Comparison of ENCODE assay signal across 8 mouse cellular contexts in the genomic region with DNA sequence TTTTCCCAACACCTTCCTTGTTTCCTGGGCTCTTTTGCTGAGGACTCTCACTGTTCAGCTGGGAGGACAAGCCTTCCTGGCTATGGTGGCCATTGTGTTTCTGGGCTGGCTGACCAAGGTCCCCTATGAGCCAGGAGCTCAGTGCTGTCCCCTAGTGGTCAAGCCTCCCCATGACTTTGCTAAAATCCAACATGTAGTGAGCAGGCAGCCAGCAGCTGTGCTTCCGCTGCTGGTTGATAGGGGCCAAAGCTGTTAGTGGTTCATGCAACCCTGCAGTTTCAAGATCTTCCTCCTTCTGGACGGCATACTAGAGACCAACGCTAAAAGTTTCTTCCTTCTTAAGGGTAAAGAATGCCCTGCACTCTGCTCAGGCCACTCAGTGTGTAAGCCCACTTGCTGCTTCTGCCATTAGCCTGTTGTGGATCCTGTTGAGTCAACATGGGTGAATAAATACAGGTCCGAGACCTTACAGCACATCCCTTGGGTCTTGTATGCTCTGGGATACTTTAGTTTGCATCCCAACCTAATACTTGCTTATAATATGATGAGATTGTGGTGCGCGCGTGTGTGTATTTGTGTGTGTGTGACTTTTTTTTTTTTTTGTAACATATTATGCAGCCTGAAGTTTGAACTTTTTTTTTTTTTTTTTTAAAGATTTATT. TPM values are rescaled to one million over a fixed set of nuclear protein-coding genes. Genes with fewer than 3 reads are reported as not detected.
DNase-seq lines count a peak whose midpoint lies in the region; ATAC-seq and TF ChIP-seq lines count a peak whose summit lies in the region.

No protein-coding gene starts in this region.

- no peak overlapping the region for H3K27ac ChIP-seq in forebrain, postnatal 0 days (ENCODE audit: low read depth, low read length)

- 0 out of 2 replicates have a peak, but pooled peaks cover 5% of the 10 kb centered on the region for H3K4me1 ChIP-seq in forebrain, postnatal 0 days (ENCODE audit: insufficient read depth)

- no peaks in the 10 kb centered on the region for H3K27me3 ChIP-seq in forebrain, postnatal 0 days (ENCODE audit: insufficient read depth, low read length)

- H3K4me2 ChIP-seq in forebrain, postnatal 0 days (ENCODE audit: low read depth): 0 out of 2 replicates have a peak overlapping the region, but pooled peaks have one; percentile 3

- peak; percentile 94 for TF ChIP-seq CTCF in forebrain, postnatal 0 days (IDR thresholded peaks at IDR 0.05; ENCODE audit: low read depth)

- ATAC-seq in forebrain, postnatal 0 days: no peak
- peak; percentile 68 to 72 for ATAC-seq in hematopoietic stem cell, adult 5-6 weeks (replicated peaks in 1 of 2; ENCODE audit: insufficient read depth in 1 of 2, low FRiP score in 2 of 2, low TSS enrichment in 1 of 2, low read depth in 1 of 2, poor library complexity in 2 of 2, severe bottlenecking in 2 of 2)

- H3K36me3 ChIP-seq in forebrain, postnatal 0 days (ENCODE audit: insufficient read depth): no peaks in the 10 kb centered on the region

- DNase-seq in MEL-GATA-1-ER (ENCODE audit: extremely low read depth, low read depth): peak; percentile 92
- DNase-seq in c-Kit-positive CD71-negative TER-119-negative erythroid progenitor cells, embryonic 14.5 days (ENCODE audit: low read depth): peak; percentile 93
- DNase-seq in forebrain, postnatal 0 days: peak; percentile 83
- peak; percentile 92 to 95 for DNase-seq in layer of hippocampus, postnatal 10 days (ENCODE audit: low spot score in 2 of 2)
- DNase-seq in lung, postnatal 10 days: peak; percentile 96
- peak; percentile 74 for DNase-seq in retina, adult 2 months (ENCODE audit: low read depth, low spot score)
- DNase-seq in thymus, postnatal 4 days: peak; percentile 91

- 32% methylated on average over 7 of the region's 7 CpGs for WGBS in forebrain, postnatal 0 days

- no peaks in the 10 kb centered on the region for H3K9me3 ChIP-seq in forebrain, postnatal 0 days (ENCODE audit: low read length)

- no peak overlapping the region for H3K4me3 ChIP-seq in forebrain, postnatal 0 days (ENCODE audit: low read depth, low read length)

- H3K9ac ChIP-seq in forebrain, postnatal 0 days: no peak overlapping the region

RNA-seq across cellular contexts. Expression of gene Klrb1b, which starts 19.3 kb away (rescaled TPM):
- not detected in 2 replicates for total RNA-seq in forebrain, postnatal 0 days (2014; rRNA removed)
- not detected in 2 replicates for polyA plus RNA-seq in forebrain, postnatal 0 days (2015; fragmentation: Nextera tagmentation; extraction: Ambion mirVana)
- total RNA-seq in hematopoietic stem cell, adult 5-6 weeks (2017): 0.20 and 1.1 TPM in 2 replicates
- not detected for total RNA-seq in layer of hippocampus, postnatal 10 days (2021)

RNA-seq across cellular contexts. Expression of gene Gm44511, which starts 19.3 kb away (rescaled TPM):
- not detected in 2 replicates for total RNA-seq in forebrain, postnatal 0 days (2014; rRNA removed)
- polyA plus RNA-seq in forebrain, postnatal 0 days (2015; fragmentation: Nextera tagmentation; extraction: Ambion mirVana): not detected in 2 replicates
- total RNA-seq in hematopoietic stem cell, adult 5-6 weeks (2017): 1.1 TPM in 1 of 2 replicates, not detected in the other
- total RNA-seq in layer of hippocampus, postnatal 10 days (2021): not detected

RNA-seq across cellular contexts. Expression of gene Clec2i, which starts 41.9 kb away (rescaled TPM):
- total RNA-seq in forebrain, postnatal 0 days (2014; rRNA removed): not detected in 2 replicates
- 0.11 TPM in 1 of 2 replicates, not detected in the other for polyA plus RNA-seq in forebrain, postnatal 0 days (2015; fragmentation: Nextera tagmentation; extraction: Ambion mirVana)
- 17.0 and 22.4 TPM in 2 replicates for total RNA-seq in hematopoietic stem cell, adult 5-6 weeks (2017)
- not detected for total RNA-seq in layer of hippocampus, postnatal 10 days (2021)

RNA-seq across cellular contexts. Expression of gene BC035044, which starts 45.5 kb away (rescaled TPM):
- total RNA-seq in forebrain, postnatal 0 days (2014; rRNA removed): 0.38 and 0.54 TPM in 2 replicates
- 0.36 and 0.41 TPM in 2 replicates for polyA plus RNA-seq in forebrain, postnatal 0 days (2015; fragmentation: Nextera tagmentation; extraction: Ambion mirVana)
- 109 and 150 TPM in 2 replicates for total RNA-seq in hematopoietic stem cell, adult 5-6 weeks (2017)
- total RNA-seq in layer of hippocampus, postnatal 10 days (2021): 1 to 10 TPM; 1.6 to 1.7 TPM

RNA-seq across cellular contexts. Expression of gene Klrb1c, which starts 56.4 kb away (rescaled TPM):
- total RNA-seq in forebrain, postnatal 0 days (2014; rRNA removed): 0.08 and 0.24 TPM in 2 replicates
- 0.24 TPM in 1 of 2 replicates, not detected in the other for polyA plus RNA-seq in forebrain, postnatal 0 days (2015; fragmentation: Nextera tagmentation; extraction: Ambion mirVana)
- total RNA-seq in hematopoietic stem cell, adult 5-6 weeks (2017): 4.6 and 5.6 TPM in 2 replicates
- total RNA-seq in layer of hippocampus, postnatal 10 days (2021): under 1 TPM in 1 of 2 experiments, not detected in 1; 0.20 TPM

Comparison
In these comparisons a context has a peak if more than half of its experiments do, and no peak if none do; other contexts are left out.
1. RNA of gene Clec2i, which starts 41.9 kb away (total RNA-seq): 17.0 to 22.4 TPM in hematopoietic stem cell, adult 5-6 weeks; not detected in layer of hippocampus, postnatal 10 days and not detected in forebrain, postnatal 0 days; every median in the first group is over 10 times any median in the second.
2. Peak in every context shown above with its lines, with median percentiles within 50 percentile points of each other: DNase-seq.